Mouse (Mus musculus): Measurements from ENCODE around the gene Palm2.

DNA sequence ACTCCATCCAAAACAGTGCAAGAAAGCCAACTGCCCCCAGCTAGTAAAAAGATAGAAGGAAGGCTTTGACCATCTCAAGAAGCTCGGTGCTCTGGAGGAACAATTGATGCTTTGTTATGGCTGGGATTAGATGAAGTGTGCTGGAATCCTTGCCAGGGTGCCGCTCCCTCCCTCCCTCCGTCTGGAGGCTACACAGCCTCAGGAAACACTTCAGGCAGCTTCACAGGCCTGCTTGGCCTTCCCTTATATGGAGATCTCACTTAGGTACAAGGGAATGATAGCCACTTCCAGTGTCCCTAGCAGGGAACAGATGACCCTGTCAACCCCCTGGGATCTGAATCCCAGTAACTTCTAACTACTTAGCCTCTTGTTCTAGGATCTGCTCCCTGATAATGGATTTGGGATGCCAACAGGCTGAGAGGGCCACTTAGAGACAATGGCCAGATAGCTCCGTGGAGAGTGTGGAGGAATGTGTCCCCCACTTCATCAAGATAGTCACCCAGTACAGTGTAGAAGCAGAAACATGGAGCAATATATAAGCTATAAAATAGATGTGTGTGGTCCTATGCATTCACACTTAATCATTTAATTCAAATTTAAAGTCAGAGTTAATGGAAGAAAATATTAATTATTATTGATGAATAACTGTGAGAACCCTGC is 104.1 kb downstream of the Palm2 start:
- no peak for TF ChIP-seq POLR2A (IDR thresholded peaks at IDR 0.05; ENCODE audit: extremely low read depth, insufficient read depth, low read length)
- TF ChIP-seq CTCF (IDR thresholded peaks at IDR 0.05; ENCODE audit: extremely low read depth, insufficient read depth, low read length): no peak
